In genomic region chr7:99483271-99483923, GRCm38 (mm10) we compare ENCODE assay signal across 7 mouse cellular contexts. TPM values are rescaled to one million over a fixed set of nuclear protein-coding genes. Genes with fewer than 3 reads are reported as not detected.
DNase-seq lines count a peak whose midpoint lies in the region; ATAC-seq and TF ChIP-seq lines count a peak whose summit lies in the region.

Gene Rps3, minus strand, starts transcription at chr7:99483738.

- H3K4me2 ChIP-seq in intestine, postnatal 0 days (replicated peaks; ENCODE audit: low read depth) = peak within 1 kb of the TSS; percentile 65
- H3K4me2 ChIP-seq in midbrain, embryonic 12.5 days (replicated peaks) = peak within 1 kb of the TSS; percentile 89

- peak within 1 kb of the TSS; percentile 65 for H3K9ac ChIP-seq in intestine, postnatal 0 days (ENCODE audit: low read depth, low read length)
- H3K9ac ChIP-seq in midbrain, embryonic 12.5 days (replicated peaks) = peak within 1 kb of the TSS; percentile 95

- H3K4me1 ChIP-seq in embryonic facial prominence, embryonic 10.5 days = peaks cover 40% of the 10 kb centered on the region
- H3K4me1 ChIP-seq in intestine, postnatal 0 days (replicated peaks; ENCODE audit: control insufficient read depth, insufficient read depth, low read length) = 0 out of 2 replicates have a peak, but pooled peaks cover 9% of the 10 kb centered on the region
- H3K4me1 ChIP-seq in midbrain, embryonic 12.5 days = peaks cover 30% of the 10 kb centered on the region
- H3K4me1 ChIP-seq in small intestine, adult 2 months (ENCODE audit: control insufficient read depth, insufficient read depth, insufficient read length, low read length) = peaks cover 13% of the 10 kb centered on the region; the same call in 1 of the 2 replicates

- peak; percentile 95 for DNase-seq in adrenal gland, postnatal 10 days
- DNase-seq in embryonic facial prominence, embryonic 10.5 days (ENCODE audit: low spot score) = peak; percentile 95
- peak; percentile 86 for DNase-seq in gonadal fat pad, adult 2 months (ENCODE audit: low read depth)
- DNase-seq in left cerebral cortex, postnatal 4 days = peak; percentile 93

- WGBS in embryonic facial prominence, embryonic 10.5 days = under 1% methylated on average over 45 of the region's 45 CpGs
- WGBS in intestine, postnatal 0 days = under 1% methylated on average over 45 of the region's 45 CpGs
- under 1% methylated on average over 45 of the region's 45 CpGs for WGBS in midbrain, embryonic 12.5 days
- under 1% methylated on average over 45 of the region's 45 CpGs for WGBS in small intestine, adult 2 months

- H3K27me3 ChIP-seq in embryonic facial prominence, embryonic 10.5 days (replicated peaks; ENCODE audit: low read depth, poor library complexity, severe bottlenecking) = peaks cover 10% of the 10 kb centered on the region
- H3K27me3 ChIP-seq in intestine, postnatal 0 days (replicated peaks; ENCODE audit: control insufficient read depth, insufficient read depth, low read length) = no peaks in the 10 kb centered on the region
- H3K27me3 ChIP-seq in midbrain, embryonic 12.5 days = peaks cover 17% of the 10 kb centered on the region
- H3K27me3 ChIP-seq in small intestine, adult 2 months (ENCODE audit: control insufficient read depth, insufficient read depth, low read length) = no peaks in the 10 kb centered on the region

- TF ChIP-seq POLR2A in small intestine, adult 2 months (IDR thresholded peaks at IDR 0.05; ENCODE audit: low read depth, low read length) = peak; percentile 96

- H3K4me3 ChIP-seq in embryonic facial prominence, embryonic 10.5 days = peak within 1 kb of the TSS; percentile 95
- H3K4me3 ChIP-seq in intestine, postnatal 0 days (ENCODE audit: low read depth, low read length) = peak within 1 kb of the TSS; percentile 60
- H3K4me3 ChIP-seq in midbrain, embryonic 12.5 days = peak within 1 kb of the TSS; percentile 89
- H3K4me3 ChIP-seq in small intestine, adult 2 months (ENCODE audit: low read depth, low read length) = peak within 1 kb of the TSS; percentile 73

- H3K27ac ChIP-seq in embryonic facial prominence, embryonic 10.5 days (replicated peaks) = peak within 1 kb of the TSS; percentile 98
- H3K27ac ChIP-seq in intestine, postnatal 0 days (ENCODE audit: low read depth, low read length) = peak within 1 kb of the TSS; percentile 79
- H3K27ac ChIP-seq in midbrain, embryonic 12.5 days (replicated peaks) = peak within 1 kb of the TSS; percentile 81
- H3K27ac ChIP-seq in small intestine, adult 2 months (ENCODE audit: insufficient read depth, low read depth, low read length) = peak within 1 kb of the TSS; percentile 17; the same call in 1 of the 2 replicates

- intact Hi-C loops in left cerebral cortex, postnatal 4 days (cut with DNase I) = no loop called here

- TF ChIP-seq CTCF in intestine, postnatal 0 days (IDR thresholded peaks at IDR 0.05; ENCODE audit: low read depth) = no peak
- no peak for TF ChIP-seq CTCF in small intestine, adult 2 months (IDR thresholded peaks at IDR 0.05; ENCODE audit: extremely low read depth, insufficient read length, insufficient replicate concordance, low read depth, low read length)

- H3K9me3 ChIP-seq in embryonic facial prominence, embryonic 10.5 days = no peaks in the 10 kb centered on the region
- H3K9me3 ChIP-seq in intestine, postnatal 0 days (ENCODE audit: control insufficient read depth) = no peaks in the 10 kb centered on the region
- H3K9me3 ChIP-seq in midbrain, embryonic 12.5 days = no peaks in the 10 kb centered on the region

- peaks cover 43% of the 10 kb centered on the region for H3K36me3 ChIP-seq in embryonic facial prominence, embryonic 10.5 days (replicated peaks)
- H3K36me3 ChIP-seq in intestine, postnatal 0 days (ENCODE audit: control insufficient read depth, insufficient read depth) = peaks cover 38% of the 10 kb centered on the region
- H3K36me3 ChIP-seq in midbrain, embryonic 12.5 days = peaks cover 40% of the 10 kb centered on the region
- peaks cover 40% of the 10 kb centered on the region for H3K36me3 ChIP-seq in small intestine, adult 2 months (ENCODE audit: control insufficient read depth, insufficient read depth, low read length)

- ATAC-seq in intestine, postnatal 0 days = peak; percentile 94
- ATAC-seq in midbrain, embryonic 12.5 days (ENCODE audit: low FRiP score, low read depth) = peak; percentile 97

RNA-seq across cellular contexts. Expression of gene Rps3, which starts in this region (rescaled TPM):
- total RNA-seq in adrenal gland, postnatal 10 days (2021) = 100 to 1,000 TPM; 554 to 575 TPM
- 769 and 805 TPM in 2 replicates for polyA plus RNA-seq in embryonic facial prominence, embryonic 10.5 days (2016; fragmentation: Nextera tagmentation; extraction: Ambion mirVana)
- polyA plus RNA-seq in gonadal fat pad, adult 2 months (2012; rRNA removed) = 383 and 415 TPM in 2 replicates
- polyA plus RNA-seq in intestine, postnatal 0 days (2015; fragmentation: Nextera tagmentation; extraction: Ambion mirVana) = 531 and 541 TPM in 2 replicates
- total RNA-seq in left cerebral cortex, postnatal 4 days (2021) = 100 to 1,000 TPM; 379 to 396 TPM
- 555 and 561 TPM in 2 replicates for polyA plus RNA-seq in midbrain, embryonic 12.5 days (2016; fragmentation: Nextera tagmentation; extraction: Ambion mirVana)
- 139 and 203 TPM in 2 replicates for polyA plus RNA-seq in small intestine, adult 2 months (2012; rRNA removed)

Comparison
In these comparisons a context has a peak if more than half of its experiments do, and no peak if none do; other contexts are left out.
1. Peak in every context shown above with its lines: DNase-seq, ATAC-seq, H3K4me3 ChIP-seq and H3K27ac ChIP-seq.
2. H3K27ac ChIP-seq: peak in every context shown above with its lines; median percentile 98 in embryonic facial prominence, embryonic 10.5 days; 81 in midbrain, embryonic 12.5 days; 79 in intestine, postnatal 0 days; 17 in small intestine, adult 2 months.